Mouse (Mus musculus): ENCODE results near the gene Nrcam.

DNA sequence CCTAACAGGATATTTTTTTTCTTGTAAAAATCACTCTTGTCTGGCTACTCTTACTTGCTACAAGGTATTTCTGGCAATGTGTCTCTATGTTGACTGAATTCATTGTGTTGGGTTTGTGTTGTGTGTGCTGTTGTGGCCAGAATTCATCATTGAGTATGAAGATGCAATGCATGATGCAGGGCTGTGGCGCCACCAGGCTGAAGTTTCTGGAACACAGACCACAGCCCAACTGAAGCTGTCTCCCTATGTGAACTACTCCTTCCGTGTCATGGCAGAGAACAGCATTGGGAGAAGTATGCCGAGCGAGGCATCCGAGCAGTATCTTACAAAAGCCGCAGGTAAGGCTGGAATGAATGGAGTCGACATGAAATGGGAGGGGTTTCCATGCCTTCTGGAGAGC is 241.4 kb downstream of the Nrcam start:
- TF ChIP-seq SMC3 (IDR thresholded peaks at IDR 0.05; ENCODE audit: low read depth, low read length) = no peak
- TF ChIP-seq CTCF (conservative IDR thresholded peaks at IDR 0.05 in 1 of 2, IDR thresholded peaks at IDR 0.05 in 1 of 2; ENCODE audit: low read depth in 2 of 2, low read length in 2 of 2) = peak in 1 of 2 experiments; percentile 41; a peak in 2 of 4 replicates
